Mouse (Mus musculus): ENCODE data around the gene Fsip1. TPM values are rescaled to one million over a fixed set of nuclear protein-coding genes. Genes with fewer than 3 reads are reported as not detected.
"Not testable (repeated sequence)": the region's sequence is repeated elsewhere in the genome, so short reads cannot be mapped to it uniquely, and the experiment has no call there.

Gene Fsip1
- not detected in 2 replicates for total RNA-seq (2015; ENCODE audit: low replicate concordance)
- not detected in 2 replicates for total RNA-seq (2017; ENCODE audit: low replicate concordance)

- ATAC-seq (replicated peaks; ENCODE audit: low FRiP score, poor library complexity, severe bottlenecking): peak; percentile 92
Measured at GRCm38 (mm10) chr2:118256621-118257053, at the start of gene Fsip1. Gene Fsip1, minus strand, starts transcription at chr2:118256966.

- no peak for ATAC-seq (replicated peaks; ENCODE audit: low FRiP score, poor library complexity, severe bottlenecking)
Measured at GRCm38 (mm10) chr2:118306522-118306895, 49.7 kb upstream of the Fsip1 start.

- no peak for ATAC-seq (replicated peaks; ENCODE audit: low FRiP score, poor library complexity, severe bottlenecking)
Measured at GRCm38 (mm10) chr2:118305827-118306521, 49.2 kb upstream of the Fsip1 start.

GRCm38 (mm10) chr2:118303456-118303855, 46.7 kb upstream of the Fsip1 start:
- no peak for ATAC-seq (replicated peaks; ENCODE audit: low FRiP score, poor library complexity, severe bottlenecking)

GRCm38 (mm10) chr2:118301656-118302055, 44.9 kb upstream of the Fsip1 start:
- ATAC-seq (replicated peaks; ENCODE audit: low FRiP score, poor library complexity, severe bottlenecking): no peak

GRCm38 (mm10) chr2:118301041-118301545, 44.3 kb upstream of the Fsip1 start:
- ATAC-seq (replicated peaks; ENCODE audit: low FRiP score, poor library complexity, severe bottlenecking): no peak

- no peak for ATAC-seq (replicated peaks; ENCODE audit: low FRiP score, poor library complexity, severe bottlenecking)
Measured at GRCm38 (mm10) chr2:118299981-118300380, 43.2 kb upstream of the Fsip1 start.

GRCm38 (mm10) chr2:118298601-118299000, 41.8 kb upstream of the Fsip1 start:
- ATAC-seq (replicated peaks; ENCODE audit: low FRiP score, poor library complexity, severe bottlenecking): no peak

GRCm38 (mm10) chr2:118297966-118298365, 41.2 kb upstream of the Fsip1 start:
- no peak for ATAC-seq (replicated peaks; ENCODE audit: low FRiP score, poor library complexity, severe bottlenecking)

- ATAC-seq (replicated peaks; ENCODE audit: low FRiP score, poor library complexity, severe bottlenecking): no peak
Measured at GRCm38 (mm10) chr2:118295505-118295904, 38.7 kb upstream of the Fsip1 start.

- no peak for ATAC-seq (replicated peaks; ENCODE audit: low FRiP score, poor library complexity, severe bottlenecking)
Measured at GRCm38 (mm10) chr2:118293583-118293982, 36.8 kb upstream of the Fsip1 start.

- not testable (repeated sequence) for ATAC-seq (replicated peaks; ENCODE audit: low FRiP score, poor library complexity, severe bottlenecking)
Measured at GRCm38 (mm10) chr2:118289066-118289460, 32.3 kb upstream of the Fsip1 start.

GRCm38 (mm10) chr2:118288326-118289065, 31.7 kb upstream of the Fsip1 start:
- no peak for ATAC-seq (replicated peaks; ENCODE audit: low FRiP score, poor library complexity, severe bottlenecking)

GRCm38 (mm10) chr2:118287678-118288077, 30.9 kb upstream of the Fsip1 start:
- no peak for ATAC-seq (replicated peaks; ENCODE audit: low FRiP score, poor library complexity, severe bottlenecking)

- no peak for ATAC-seq (replicated peaks; ENCODE audit: low FRiP score, poor library complexity, severe bottlenecking)
Measured at GRCm38 (mm10) chr2:118282467-118282866, 25.7 kb upstream of the Fsip1 start.

GRCm38 (mm10) chr2:118278249-118278648, 21.5 kb upstream of the Fsip1 start:
- ATAC-seq (replicated peaks; ENCODE audit: low FRiP score, poor library complexity, severe bottlenecking): no peak

- no peak for ATAC-seq (replicated peaks; ENCODE audit: low FRiP score, poor library complexity, severe bottlenecking)
Measured at GRCm38 (mm10) chr2:118271606-118272005, 14.8 kb upstream of the Fsip1 start.

GRCm38 (mm10) chr2:118270213-118270612, 13.4 kb upstream of the Fsip1 start:
- ATAC-seq (replicated peaks; ENCODE audit: low FRiP score, poor library complexity, severe bottlenecking): no peak

- no peak for ATAC-seq (replicated peaks; ENCODE audit: low FRiP score, poor library complexity, severe bottlenecking)
Measured at GRCm38 (mm10) chr2:118263914-118264201, 7.1 kb upstream of the Fsip1 start.

GRCm38 (mm10) chr2:118263151-118263913, 6.6 kb upstream of the Fsip1 start:
- ATAC-seq (replicated peaks; ENCODE audit: low FRiP score, poor library complexity, severe bottlenecking): no peak

Data from erythroid progenitor cell, adult 5-6 weeks (primary cell).